Mouse (Mus musculus): ENCODE results near the gene Rcn3.

- TF ChIP-seq POLR2A (IDR thresholded peaks at IDR 0.05; ENCODE audit: insufficient read length, low read depth) (no peak), MYOD1 (IDR thresholded peaks at IDR 0.05; ENCODE audit: control insufficient read depth in 1 of 3, insufficient read length in 2 of 3, low read depth in 2 of 3) (no peak), USF1 (IDR thresholded peaks at IDR 0.05; ENCODE audit: low read depth) (no peak), E2F4 (IDR thresholded peaks at IDR 0.05; ENCODE audit: insufficient read depth) (no peak), TCF12 (IDR thresholded peaks at IDR 0.05; ENCODE audit: insufficient read depth, poor library complexity, severe bottlenecking) (no peak), MAX (IDR thresholded peaks at IDR 0.05; ENCODE audit: low read depth) (no peak)
Observed at GRCm38 (mm10) chr7:45038411-45038810, 53.6 kb downstream of the Rcn3 start.

Measured in myocyte (in vitro differentiated cells).